Mouse (Mus musculus): ENCODE measurements around the gene Gm20823. TPM values are rescaled to one million over a fixed set of nuclear protein-coding genes. Genes with fewer than 3 reads are reported as not detected.
"Not testable (repeated sequence)": the region's sequence is repeated elsewhere in the genome, so short reads cannot be mapped to it uniquely, and the experiment has no call there.

Gene Gm20823
- polyA plus RNA-seq (2015; fragmentation: Nextera tagmentation; extraction: Ambion mirVana): not detected in 2 replicates

- no CpG with 5 or more reads among the region's 4 CpGs for WGBS
- not testable (repeated sequence) for H3K9me3 ChIP-seq; H3K36me3 ChIP-seq; H3K4me3 ChIP-seq (replicated peaks); ATAC-seq; H3K4me1 ChIP-seq (replicated peaks); H3K9ac ChIP-seq (replicated peaks); H3K27me3 ChIP-seq; H3K27ac ChIP-seq; H3K4me2 ChIP-seq (replicated peaks)
Observed at GRCm38 (mm10) chrY:62464745-62465144, at the start of gene Gm20823. TSS of gene Gm20823 (minus strand) at chrY:62464845.
